Mouse (Mus musculus) CH12F3 (cell line): Measurements from ENCODE around the gene Epha8.

Experiments
- in situ Hi-C: fragments of 300-500 bp; cut with MboI; formaldehyde crosslinking; loops from 2 replicates; pipeline ENCODE4 v1.14.3; 2020; ENCODE audit warnings: low sequenced_read_pairs

The Epha8 gene

DNA sequence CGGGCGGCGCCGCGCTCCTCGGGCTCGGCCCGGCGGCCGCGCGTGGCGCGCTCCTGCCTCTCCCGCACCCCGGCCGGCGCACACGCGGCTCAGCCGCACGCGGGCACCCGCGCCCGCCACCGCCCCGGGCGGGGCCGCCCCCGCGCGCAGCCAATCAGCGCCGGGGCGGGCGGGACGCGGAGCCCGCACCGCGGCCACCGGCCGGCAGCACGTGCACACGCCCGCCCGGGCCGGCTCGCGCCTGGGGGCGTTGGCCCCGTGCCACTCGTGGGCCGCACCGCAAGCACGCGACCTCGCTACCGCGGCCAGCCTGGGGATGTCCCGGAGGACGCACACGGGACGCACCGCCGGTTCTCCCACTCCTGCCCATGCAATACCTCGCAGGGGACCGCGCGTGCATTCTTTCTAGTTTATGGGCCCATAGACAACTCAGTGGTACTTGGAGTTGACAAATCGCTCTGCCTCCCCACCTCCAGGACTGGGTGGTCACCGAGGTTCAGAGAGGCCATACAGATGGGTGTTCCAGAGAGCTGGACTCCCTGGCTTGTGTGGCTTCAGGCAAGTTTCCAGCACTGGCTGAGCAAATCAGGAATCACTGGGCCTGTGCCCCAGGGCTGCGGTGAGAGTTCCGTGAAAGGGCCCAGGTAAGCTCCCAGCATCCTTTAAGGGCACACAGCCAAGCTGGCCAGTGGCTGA, at the start of gene Epha8:
TSS of gene Epha8 (minus strand) at position 66 of the 696 bp plus-strand sequence.
- in situ Hi-C loops: no loop called here

DNA sequence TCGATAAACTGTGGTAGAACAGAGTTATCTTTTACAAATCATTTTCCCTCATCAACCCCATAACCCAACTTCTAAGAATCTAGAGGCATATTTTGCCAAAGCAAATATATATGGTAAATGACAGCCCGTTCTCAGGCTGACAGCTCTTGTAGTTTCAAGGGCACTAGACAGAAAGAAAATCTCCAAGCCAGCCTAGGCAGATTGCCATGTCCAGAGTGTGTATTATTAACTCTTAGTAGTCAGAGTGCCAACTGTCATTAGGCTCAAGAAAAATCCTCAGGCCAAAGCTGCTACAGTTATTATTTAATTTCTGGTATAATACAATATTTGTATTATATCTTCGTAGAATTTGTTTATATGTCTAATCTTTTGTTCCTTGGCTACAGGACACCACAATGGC, 45.2 kb upstream of the Epha8 start:
- in situ Hi-C loops: no loop called here

DNA sequence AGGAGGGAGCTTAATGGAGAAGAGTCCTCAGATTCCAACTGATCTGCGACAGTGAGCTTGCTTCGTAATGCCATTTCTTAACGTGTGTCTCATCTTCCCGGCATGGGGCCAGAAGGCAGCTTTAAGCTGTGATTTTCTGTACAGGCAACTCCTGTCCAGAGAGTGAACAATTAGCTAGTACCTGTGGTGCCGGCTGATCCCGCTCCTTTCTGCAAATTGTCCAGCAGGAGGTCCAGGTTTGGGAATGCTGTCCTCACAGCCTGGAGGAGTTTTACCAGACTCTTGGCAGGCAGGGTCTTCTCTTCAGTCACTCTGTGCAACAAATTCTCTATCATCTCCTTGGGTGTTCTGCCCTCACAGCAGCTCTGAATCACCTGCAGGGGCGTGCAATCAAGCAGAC, 44.4 kb upstream of the Epha8 start:
- in situ Hi-C loops: no loop called here

GRCm38 (mm10) chr4:136998371-136998770, 41.8 kb upstream of the Epha8 start:
- in situ Hi-C loops: no loop called here

- in situ Hi-C loops: no loop called here
Measured at GRCm38 (mm10) chr4:136997723-136998345, 41.2 kb upstream of the Epha8 start.

- in situ Hi-C loops: no loop called here
Measured at GRCm38 (mm10) chr4:136996933-136997332, 40.3 kb upstream of the Epha8 start.

DNA sequence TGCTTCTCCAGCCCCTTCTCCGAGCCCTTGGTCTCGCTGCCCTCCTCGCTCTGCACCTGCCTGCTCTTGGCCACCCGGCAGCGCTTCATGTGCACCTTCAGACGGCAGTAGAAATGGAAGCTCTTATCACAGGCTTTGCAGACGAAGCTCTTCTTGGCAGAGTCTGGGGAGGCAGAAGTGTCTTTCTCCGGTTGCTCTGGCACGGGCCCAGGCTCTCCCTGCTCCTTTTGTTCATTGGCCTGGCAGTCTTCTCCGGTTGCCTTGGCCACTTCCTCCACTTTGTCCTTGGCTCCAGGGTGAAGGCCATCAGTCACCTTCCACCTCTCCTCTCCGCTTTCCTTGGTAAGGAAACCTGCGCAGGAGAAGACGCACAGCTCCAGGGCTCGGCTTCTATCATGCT, 38.7 kb upstream of the Epha8 start:
- in situ Hi-C loops: no loop called here

- in situ Hi-C loops: no loop called here
Measured at GRCm38 (mm10) chr4:136981993-136982695, 25.5 kb upstream of the Epha8 start.

GRCm38 (mm10) chr4:136981347-136981746, 24.7 kb upstream of the Epha8 start:
- in situ Hi-C loops: no loop called here

DNA sequence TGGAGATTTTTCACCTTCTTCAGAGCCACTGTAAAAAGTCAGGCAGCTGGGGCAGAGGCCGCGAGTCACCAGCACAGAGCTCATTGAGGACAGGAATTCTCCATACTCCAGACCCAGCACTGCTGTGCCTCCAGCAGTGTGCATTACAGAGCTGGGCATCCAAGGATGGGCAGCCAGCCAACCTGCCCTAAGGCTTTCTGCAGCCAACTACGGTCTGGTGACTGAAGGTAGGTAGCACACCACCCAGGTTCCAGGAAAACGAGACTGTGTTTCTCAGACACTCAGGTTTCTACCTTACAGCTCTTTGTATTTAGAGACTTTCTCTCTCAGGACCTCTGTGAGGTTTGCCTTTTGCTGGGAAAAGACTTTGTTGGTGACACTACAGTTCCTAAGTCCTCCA, 24.3 kb upstream of the Epha8 start:
- in situ Hi-C loops: no loop called here

GRCm38 (mm10) chr4:136977244-136977643, 20.6 kb upstream of the Epha8 start:
- in situ Hi-C loops: loop anchor here (5.0 kb wide), 1 partner anchor 85 kb away; the partner anchor contains the start of gene C1qc

- in situ Hi-C loops: no loop called here
Measured at GRCm38 (mm10) chr4:136970939-136971338, 14.3 kb upstream of the Epha8 start.

DNA sequence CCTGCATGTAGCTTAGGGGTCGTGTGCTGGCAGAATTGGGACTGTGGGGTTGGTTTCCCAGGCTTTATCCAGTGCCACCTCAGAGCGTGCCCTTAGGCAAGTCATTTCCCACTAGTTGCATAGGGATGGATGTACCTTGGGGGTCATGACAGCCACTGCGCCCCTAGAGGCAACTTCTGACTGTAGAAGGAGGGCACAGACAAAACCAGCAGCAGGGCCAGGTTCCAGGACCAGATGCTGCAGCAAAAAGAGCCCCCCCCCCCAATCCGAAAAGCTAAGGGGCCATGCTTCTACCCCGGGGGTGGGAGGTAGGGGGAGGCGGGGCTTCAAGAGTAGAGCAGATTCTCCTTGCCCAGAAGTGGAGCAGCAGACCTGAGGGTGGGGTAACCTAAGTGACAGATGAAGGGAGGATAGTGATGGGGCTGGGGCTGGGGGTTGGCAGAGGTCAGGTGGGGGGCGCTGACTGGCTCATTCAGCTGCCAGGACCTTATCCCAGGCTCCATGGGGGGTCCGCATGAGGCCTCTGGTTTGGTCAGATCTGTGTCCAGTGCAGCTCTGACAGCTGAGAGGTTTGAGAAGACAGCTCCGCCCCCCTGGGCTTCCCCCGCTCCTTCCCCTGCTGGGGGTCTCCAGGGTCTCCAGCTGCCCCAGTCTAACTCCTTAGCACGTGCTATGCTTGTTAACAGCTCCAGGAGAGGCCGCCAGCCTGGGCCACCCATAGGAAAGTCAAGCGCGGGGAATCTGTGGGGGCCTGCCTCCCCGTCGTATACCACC, 13.1 kb upstream of the Epha8 start:
- in situ Hi-C loops: no loop called here

GRCm38 (mm10) chr4:136969096-136969495, 12.5 kb upstream of the Epha8 start:
- in situ Hi-C loops: no loop called here

DNA sequence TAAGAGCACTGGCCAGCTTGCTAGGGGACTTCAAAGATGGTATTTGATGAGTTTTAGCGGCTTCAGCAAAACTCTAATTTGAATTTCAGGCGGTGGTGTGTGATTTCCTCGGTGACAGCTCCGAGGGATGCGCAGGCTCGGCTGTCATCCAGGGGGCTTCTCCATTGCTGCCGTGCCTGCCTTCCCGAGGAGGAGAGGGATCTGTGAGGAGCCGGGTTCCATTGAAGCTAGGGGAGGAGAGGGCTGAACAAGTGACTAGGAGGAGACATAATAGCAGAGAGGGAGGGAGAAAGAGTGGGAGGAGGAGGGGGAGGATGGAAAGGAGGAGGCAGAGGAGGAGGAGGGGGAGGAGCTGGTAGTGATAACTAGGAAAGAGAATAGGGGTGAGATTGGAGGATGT, 10.9 kb upstream of the Epha8 start:
- in situ Hi-C loops: no loop called here

GRCm38 (mm10) chr4:136966493-136967390, 10.1 kb upstream of the Epha8 start:
- in situ Hi-C loops: no loop called here

DNA sequence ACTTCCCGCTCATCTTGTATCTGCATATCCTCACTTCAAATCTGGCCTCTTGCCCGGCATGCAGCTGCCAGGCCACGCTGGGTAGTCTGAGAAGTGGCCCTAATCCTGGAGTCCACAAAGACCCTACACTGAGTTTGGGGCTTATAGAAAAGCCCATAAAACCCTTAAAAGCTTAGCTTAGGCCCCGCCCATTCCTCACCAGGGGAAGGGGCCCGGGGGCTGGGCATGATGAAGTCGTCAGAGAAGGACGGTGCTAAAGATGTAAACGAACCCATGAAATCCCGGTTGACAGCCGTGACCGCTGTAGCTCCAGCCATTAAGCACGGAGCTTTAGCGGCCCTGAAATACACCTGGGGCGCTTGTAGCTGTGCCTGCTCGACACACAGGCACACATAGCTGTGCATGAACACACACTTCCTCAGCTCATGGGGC, 8.4 kb upstream of the Epha8 start:
- in situ Hi-C loops: no loop called here

DNA sequence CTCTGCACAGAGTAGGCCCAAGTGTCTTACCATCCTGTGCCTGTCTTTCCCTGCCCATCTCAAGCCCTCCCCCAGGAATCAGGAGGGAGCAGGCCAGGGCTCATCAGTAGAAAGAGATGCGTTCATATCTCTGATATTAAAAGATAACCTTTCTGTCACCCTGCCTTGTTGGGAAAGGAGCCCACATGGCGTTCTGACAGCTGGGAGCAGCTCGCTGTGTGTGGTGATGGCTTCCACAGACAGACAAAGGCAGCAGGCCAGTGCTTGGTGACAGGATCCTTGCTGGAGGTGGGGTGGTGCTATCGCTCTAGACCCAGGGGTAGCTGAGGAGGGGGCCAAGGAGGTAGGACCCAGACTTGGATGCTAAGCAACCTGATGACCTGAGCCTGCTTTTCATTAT, 5.8 kb upstream of the Epha8 start:
- in situ Hi-C loops: no loop called here

DNA sequence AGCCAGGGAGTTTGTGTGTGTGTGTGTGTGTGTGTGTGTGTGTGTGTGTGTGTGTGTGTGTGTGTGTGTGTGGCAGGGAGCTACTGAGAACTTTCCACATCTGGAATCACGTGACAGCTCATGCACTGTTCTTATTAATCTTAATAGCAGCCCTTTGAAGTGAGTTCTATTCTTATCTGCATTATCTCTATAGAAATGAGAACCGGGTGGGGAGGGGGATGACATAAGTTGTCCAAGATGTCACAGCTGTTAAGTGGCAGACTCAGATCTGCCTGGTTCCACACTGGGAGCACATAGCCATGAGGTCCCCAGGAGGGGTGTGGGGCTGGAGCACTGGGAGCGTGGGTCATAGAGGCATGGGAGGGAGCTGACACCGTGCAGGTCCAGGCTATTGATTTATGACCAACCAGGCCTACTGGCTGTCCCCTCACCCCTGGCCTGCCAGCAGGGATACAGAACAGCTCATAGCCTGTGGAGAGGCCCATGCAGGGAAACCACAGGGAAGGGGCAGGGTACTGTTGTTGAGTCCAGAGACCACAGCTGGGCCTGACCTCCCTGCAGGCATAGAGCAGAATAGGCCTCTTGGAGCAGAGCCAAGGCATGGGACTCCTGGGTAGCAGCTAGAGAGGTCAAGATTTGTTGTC, 5.1 kb upstream of the Epha8 start:
- in situ Hi-C loops: no loop called here

DNA sequence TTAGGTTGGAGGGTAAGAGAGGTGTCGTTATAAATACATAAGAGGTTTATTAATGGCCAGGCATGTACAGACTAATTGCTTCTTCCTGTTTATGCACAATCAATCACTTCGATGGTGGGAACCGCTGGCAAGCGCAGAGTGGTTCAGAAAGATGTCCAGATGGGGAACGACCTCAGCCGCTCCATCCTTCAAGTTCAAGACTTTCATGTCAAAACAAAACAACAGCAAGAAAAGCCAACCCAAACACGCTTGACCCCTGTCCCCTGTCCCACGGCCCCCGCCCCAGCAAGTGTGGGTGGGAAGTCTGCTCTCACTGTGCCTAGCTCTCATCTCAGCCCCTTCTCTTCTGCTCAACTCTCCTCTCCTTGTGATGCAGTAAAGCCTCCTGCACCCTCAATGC, 4.0 kb upstream of the Epha8 start:
- in situ Hi-C loops: no loop called here
